Mouse (Mus musculus) MEL-GATA-1-ER (cell line): Measurements from ENCODE around the gene Rreb1.

Experiments used
- DNase-seq: peaks from one replicate; pipeline ENCODE4 v3.0.0-alpha.2; 2012; ENCODE audit warnings: low read depth; ENCODE audit errors: extremely low read depth

The Rreb1 gene

DNA sequence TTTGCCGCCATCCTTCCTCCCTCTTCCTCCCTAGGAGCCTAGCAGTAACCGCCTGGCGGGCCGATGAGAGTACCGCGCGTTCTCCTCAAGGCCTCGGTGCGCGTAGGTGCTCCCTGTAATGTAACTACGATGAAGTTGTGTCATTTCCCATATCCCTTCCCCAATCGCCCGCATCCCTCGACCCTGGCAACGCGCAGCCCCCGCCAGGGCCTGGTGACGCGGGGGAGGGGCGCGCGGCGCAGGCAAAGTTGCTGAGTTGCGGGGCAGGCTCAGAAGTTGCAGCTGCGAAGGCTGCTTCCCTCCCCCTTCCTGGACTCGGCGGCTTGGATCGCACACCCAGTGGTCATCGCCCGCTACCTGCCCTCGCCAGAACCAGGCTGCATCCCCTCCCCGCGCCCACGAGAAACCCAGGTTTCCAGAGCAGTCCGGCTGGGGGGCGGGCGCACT, at the start of gene Rreb1:
Gene Rreb1 (plus strand): TSS at position 254 of the 447 bp plus-strand sequence.
- no peak for DNase-seq

DNA sequence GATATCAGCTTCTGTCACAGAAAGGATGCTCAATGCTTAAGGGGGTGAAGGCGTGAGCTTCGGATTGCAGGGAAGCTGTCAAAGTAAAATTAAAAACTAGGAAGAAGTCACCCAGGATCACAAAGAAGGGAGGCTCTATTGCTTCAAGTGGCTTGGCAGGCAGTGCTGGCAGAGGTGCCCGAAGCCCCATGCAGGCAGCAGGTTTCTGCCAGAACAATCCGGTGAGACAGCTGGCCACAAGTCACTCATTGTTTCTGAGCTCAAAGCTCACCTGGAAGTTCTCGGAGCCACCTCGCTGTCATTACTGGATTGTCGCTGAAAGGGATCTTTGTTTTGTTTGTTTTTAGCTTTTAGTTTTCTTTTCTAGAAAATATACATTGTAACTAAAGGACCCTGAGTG, 49.6 kb upstream of the Rreb1 start:
- DNase-seq = no peak

DNA sequence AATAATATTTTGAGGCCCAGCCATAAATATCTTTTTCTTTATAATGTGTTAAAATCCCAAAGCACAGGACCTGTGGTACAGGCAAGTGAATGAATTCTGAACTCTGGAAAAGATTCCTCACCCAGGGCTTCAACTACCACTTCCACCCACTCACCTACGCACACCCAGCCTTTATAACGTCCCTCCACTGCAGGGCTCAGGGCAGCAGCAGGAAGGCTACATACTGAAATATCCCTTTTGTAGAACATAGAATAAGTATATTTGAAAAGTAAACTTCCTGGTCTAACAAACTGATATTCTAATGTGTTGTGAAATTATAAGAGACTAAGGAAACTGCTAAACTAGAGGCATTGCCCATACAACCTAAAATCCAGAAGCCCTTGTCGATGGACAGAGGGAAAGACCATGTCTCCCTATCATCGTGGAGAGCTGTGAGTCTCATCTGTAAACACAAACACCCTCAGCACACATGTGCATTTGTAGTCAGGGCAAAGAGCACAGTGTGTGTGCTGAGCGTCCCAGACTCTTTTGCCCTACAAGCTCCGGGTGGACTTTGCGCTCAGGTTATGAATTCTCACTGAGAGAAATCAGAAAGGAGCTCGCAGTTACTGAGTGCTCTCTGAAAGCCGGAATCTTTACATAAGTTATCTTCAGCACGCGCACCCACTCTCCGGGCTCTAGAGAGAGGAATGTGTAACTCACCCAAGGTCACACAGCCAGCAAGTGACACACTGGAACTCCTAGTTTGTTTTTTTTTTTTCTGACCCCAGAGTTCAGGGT, 46.1 kb upstream of the Rreb1 start:
- no peak for DNase-seq

DNA sequence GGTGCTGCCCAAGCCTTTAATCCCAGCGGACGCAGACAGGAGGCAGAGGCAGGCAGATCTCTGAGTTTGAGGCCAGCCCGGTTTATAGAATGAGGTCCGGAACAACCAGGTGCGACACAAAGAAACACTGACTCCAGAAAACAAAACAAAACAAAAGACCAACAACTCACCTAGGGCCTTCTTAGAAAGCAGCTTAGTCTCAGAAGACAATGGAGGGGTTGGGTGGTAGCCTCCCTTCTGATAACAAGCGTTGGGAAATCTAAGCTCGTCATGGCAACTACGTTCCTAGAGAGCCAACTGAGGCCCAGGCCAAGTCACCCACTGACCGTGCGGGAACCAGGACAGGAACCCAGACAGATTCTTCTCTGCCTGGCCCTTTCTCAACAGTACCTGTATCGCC, 43.7 kb upstream of the Rreb1 start:
- DNase-seq = no peak

DNA sequence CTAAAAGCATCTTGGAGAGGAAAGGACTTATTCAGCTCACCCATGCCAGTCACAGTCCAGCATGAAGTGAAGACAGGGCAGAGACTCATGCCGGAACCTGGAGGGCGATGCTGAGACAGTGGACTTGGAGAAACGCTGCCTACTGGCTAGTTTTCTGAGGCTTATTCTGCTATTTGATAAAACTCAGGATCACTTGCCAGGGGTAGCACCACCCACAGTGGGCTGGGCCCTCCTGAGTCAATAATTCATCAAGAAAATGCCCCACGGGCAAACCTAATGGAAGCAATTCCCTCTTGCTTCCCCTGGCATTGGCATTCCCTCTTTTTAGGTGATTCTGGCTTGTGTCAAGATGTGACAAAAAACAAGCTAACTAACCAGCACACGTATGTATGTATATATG, 38.1 kb upstream of the Rreb1 start:
- no peak for DNase-seq

DNA sequence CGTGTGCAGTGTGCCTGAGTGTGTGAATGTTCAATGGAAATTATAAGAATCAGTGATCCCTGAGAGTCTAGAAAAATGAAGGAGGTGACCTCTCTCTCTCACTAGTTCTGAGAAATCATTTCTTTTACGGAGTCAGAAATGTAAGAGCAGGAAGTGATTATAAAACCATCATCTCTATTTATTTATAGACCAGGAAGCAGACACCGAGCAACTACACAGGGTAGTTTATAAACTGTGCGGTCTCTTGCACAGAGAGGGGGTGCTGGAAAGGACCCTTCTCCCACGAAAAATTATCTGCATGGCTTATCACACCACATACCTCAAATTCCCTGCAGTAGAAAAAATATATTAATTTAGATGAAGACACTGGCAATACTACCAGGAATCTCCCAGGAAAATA, 37.4 kb upstream of the Rreb1 start:
- DNase-seq = no peak

DNA sequence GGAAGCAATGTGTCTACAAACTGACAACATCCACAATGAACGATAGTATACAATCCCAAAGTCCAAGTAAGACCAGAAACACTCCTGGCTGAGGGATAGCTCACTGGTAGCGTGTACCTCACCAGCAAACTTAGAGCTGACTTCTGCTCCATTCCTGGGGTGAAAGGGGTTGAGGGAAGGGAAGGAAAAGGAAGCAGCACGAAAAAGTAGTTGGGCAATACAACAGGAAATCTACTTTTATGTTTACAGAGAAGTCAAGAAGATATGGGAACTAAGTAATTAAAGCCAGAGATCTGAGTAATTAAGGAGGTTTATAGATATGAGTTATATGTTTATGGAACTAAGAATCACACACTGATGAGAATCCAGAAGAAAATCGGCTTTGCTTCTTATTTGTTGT, 36.0 kb upstream of the Rreb1 start:
- no peak for DNase-seq

DNA sequence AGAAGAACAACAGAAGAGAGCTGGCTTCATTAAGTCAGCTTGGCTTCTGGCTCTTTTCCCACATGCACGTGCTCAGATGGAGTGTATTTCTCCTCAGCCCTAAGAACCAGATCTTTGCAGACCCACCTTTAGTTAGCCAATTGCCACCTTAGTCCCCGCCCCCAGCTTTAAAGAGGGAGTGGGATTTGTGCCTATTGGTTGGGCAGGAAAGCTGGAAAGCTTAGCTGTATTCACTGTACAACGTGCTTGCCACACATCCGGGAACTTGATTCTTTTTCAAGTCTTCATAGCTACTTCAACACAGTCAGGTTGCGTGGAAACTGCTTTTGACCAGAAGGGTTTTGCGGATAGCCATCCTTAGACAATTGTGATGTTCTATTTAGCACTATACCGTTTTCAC, 30.7 kb upstream of the Rreb1 start:
- no peak for DNase-seq

DNA sequence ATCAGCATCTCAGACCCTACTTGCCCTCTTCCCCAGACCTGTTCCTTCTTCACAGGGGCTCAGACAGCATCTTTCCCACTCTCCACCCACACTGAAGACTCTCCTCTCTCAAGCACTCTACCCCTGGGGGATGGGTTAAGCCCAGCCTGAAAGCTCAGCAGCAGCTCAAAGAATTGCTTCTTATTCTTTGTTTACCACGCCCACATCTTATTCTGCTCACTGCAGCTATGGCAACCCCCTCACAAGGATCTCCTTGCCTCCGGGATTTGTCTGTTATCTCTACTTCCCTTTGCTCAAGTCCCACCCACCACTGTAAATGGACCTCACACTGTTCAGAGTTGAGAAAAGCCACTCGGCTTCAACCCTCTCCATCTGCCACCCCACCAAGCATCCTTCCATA, 28.7 kb upstream of the Rreb1 start:
- DNase-seq = peak; percentile 54

DNA sequence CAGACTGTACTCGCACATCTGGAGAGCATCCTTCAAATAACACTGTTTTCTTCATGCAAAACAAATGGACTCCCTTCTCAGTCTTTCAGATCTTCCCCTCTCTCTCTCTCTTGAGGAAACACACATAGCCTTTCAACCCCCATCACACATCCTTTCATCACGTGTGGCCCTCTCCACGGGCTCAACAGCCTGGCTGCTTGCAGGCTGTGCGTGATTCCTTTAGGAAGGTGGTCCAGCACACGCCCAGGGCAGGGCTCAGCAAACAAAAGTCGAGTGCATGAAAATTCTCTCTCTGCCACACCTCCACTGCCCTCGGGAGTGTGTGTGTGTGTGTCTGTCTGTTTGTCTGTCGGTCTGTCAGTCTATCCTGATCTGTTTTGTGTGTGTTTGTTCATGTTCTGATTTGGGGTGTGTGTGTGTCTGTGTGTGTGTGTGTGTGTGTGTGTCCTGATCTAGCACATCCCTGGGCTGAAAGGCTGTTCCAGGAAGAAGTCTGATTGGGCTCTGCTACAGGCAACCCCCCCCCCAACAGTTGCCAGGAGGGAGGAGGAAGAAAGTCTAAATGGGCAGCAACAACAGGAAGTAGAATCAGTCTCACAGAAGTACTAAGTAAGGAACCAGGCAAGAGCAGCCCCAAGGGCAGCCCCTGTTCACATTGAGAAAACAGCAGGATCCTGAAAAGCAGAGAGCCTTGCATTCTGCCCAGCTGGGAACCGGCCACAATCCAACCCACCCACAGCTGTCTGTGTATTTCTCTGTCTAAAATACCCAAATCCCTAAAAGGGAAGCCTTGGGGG, 26.8 kb upstream of the Rreb1 start:
- DNase-seq = no peak

DNA sequence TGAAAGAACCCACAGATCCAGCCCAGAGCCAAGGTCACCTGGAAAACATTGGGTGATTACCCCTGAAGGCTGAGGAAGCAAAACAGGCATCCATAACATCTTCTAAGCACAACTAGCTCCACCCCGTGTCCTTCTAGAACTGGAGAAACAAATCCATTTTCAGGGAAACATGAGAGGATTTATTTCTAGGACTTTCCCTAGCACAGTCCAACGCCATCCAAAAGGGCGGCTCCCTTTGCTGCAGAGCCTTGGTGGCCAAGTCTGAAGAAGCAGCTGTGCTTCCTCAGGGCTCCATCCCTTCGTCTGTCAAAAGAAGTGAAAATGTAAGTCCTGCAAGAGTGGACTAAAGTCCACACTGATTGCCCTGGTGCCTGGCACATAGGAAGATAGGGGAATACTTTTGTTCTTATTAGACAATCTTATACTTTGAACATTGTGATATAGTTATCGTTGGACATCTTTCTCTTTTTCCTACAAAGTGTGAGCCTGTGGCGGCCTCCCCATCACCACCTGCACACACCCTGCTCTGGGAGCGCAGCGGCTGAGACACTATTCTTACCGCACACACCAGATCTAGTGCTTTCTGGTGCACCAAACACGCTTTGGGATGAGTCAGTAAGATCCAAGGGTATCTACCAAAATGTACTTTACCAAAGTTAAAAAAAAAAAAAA, 18.7 kb upstream of the Rreb1 start:
- DNase-seq = no peak

DNA sequence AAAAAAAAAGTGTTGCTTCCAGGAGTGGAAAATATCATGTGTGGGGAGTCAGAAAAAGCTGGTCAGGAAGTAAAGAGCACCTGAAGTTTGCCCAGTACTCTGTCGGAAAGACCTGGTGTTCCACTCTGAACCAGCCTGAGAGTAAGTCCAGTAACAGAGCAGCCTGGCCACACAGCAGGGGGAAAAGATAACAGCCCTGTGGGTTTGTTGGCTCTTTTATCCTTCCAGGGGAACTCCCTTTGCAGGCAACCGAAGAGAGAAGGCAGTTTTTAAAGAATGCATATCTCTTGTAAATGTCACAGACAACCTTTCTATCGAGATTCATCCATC, 18.2 kb upstream of the Rreb1 start:
- peak; percentile 91 for DNase-seq

DNA sequence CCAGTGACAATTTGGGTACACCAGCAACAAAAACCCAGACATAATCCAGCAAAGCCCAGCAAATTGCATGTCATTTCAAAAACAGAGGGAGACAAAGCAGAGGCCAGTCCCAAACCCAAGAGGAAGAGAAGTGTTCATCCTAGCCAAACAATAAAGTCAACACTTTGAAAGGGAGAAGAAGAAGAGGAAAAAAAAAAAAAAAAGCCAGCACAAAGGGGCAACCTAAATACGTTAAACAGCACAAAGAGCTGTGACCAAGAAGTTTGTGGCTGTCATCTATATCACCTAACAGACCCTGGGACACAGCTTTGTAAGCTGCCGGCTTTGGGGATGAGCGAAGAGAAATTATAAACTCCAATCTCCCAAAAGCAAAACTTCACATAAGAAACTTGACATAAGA, 17.8 kb upstream of the Rreb1 start:
- no peak for DNase-seq

DNA sequence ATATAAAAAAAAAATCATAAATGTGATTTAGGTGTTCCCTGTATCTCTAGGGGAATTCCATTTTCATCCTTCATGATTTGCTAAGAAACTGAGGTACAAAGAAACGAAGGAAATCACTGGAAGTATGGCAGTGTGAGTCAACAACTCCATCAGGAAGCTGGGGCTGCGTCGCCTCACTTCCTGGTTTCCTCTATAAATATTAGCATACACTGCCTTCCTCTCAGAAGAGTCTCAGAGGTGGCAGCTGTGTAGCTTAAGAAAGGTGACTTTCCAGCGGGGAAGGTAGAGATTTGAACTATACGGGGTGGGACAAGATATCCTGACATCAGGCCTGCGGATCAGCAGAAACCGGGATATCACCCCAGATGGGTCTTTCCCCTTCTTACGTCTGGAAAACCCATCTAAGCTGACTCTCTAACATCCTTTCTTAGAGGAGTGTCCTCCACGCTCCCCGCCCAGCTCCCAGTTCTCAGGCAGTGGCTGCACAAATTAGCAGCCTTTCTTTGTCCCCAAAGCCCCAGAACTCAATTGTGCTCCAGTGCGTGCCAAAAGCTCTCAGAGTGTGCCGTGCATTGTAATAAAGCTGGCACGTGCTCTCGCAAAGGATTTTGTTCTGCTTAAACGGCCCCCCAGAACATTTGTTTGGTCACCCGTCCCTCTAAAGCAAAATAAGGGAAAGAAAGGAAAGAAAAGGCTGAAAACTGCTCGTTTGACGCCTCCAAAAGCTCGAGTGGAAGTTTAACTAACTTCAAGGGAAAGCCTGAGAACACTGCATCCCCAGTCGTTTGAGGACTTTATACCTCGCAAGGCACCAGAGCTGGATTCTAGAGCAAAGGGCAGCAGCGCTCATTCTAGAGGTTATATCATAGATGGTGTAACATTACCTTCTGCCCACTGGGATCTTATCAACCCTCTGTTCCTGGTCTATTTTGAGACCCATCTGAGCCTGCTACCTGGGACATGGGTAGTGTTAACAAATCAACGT, 17.0 kb upstream of the Rreb1 start:
- no peak for DNase-seq

DNA sequence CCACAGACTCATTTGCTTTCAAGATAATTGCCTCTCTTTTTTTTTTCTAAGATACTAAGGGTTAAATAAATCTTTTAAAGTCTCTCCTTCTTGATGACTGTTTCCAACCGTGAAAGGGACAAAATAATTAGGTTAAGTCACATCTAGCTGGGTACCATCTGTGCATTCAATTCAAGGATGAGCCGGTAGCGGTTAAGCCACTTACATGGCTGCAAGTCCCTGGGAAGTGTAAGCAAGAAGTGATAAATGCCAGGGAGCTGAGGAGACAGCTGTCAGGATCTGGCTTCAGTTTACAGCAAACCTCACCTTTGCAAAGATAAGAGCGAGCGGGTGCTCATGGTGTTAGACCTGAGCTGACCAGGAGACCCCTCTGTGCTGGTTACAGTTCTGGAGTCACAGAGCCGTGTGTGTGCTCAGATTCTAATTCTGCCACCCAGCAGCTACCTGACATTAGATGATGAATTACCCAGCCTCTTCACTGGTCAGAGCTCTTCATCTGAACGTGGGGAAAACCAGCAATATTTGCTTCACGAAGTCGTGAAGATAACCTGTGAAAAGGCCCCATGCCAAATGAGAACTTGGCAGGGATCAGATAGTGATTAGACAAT, 14.3 kb upstream of the Rreb1 start:
- DNase-seq = no peak

DNA sequence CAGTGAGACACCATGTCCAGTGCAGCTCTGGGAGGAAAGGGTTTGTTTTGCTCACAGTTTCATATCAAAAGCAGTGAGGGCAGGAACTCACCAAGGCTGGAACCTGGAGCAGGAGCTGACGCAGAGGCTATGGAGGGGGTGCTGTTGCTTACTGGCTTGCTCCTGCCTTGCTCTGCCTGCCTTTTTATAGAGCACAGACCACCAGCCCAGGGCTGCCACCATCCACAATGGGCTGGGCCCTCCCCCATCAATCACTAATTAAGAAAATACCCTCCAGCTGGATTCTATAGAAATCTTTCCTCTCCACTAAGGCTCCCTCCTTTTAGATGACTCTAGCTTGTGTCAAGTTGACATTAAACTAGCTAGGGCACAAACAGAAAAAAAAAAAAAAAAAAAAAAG, 8.4 kb upstream of the Rreb1 start:
- DNase-seq = no peak

DNA sequence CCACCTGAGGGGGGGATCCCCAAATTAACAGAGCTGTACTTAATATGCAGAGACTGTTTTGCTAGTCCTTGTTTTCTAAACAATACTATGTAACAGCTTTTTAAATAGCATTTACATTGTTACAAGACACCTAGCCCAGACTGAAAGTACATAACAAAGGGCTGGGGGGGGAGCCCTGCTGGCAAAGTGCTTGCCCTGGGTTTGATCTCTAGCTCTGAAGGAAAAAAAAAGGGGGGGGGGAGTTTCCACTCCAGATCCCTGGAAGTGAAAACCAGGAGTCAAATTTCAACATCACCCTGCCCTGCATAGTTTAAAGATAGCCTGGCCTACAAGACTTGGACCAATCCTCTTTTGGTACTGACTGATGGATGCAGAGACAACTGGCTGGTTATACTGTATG, 4.7 kb upstream of the Rreb1 start:
- DNase-seq = no peak

DNA sequence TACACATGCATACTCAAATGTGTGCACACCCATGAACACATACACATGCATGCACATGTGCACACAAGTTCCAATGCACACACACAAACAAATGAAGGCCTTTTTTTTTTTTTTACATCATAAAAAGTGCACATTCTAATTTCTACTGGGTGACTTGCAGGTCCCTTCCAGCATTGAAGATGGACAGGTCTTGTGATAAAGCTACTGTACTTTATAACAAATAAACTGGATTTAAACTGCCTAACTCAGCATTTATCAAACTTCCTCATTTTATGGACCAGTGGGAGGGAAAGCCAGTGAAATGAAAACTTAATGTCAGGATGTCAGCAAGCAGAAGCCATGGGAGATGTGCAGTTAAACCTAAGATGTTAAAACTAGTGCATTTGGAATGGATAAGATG, 1.5 kb upstream of the Rreb1 start:
- DNase-seq = peak; percentile 70

DNA sequence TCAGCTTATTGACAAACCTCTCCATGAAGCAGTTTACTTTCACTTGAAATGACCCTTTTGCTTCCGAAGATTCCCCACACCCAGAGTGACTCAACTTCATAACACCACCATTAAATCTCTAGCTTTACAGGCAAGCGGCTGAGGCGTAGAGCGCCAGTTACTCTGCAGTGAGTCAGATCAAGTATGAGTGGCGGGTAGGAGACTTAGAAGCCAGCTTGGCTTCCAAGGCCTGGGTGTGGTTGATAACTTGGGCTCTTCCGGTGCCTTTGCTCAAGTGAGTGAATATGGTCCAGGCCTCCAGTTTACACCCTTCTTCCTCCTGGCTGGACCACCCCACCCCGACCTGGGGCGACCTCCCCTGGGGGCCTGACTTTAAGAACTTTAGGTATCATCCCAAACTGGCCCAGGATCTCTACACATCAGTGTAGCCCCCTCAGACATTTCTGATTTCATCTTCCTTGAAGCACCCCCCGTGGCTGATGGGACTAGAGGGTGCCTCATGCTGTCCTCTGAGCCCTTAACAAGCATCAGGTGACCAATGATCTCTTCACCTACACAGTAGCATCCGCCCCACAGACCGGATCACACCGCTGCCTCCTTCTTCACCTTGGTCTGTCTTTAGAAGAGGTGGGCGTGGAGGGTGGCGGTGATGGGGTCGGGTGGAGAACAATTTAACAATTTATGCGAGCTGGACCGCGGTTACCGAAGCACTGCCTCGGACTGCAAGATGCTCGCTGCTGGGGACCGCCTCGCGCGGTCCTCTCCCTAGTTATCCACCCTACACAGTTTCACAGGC, 651 bp upstream of the Rreb1 start:
- DNase-seq = peak; percentile 84
